9 mouse cellular contexts compared by ENCODE assay signal in genomic region chr11:97441036-97441657, GRCm38 (mm10). TPM values are rescaled to one million over a fixed set of nuclear protein-coding genes. Genes with fewer than 3 reads are reported as not detected.
DNase-seq lines count a peak whose midpoint lies in the region; ATAC-seq lines count a peak whose summit lies in the region.
"Had no signal": no experiment of that assay in that cellular context is flagged by ENCODE, and none has a peak within 500 bp of the region (broad histone marks: within the 10 kb centered on the region; RNA-seq: fewer than 3 reads in every experiment).

No protein-coding gene starts in this region.

- no peaks in the 10 kb centered on the region for H3K27me3 ChIP-seq in megakaryocyte, embryonic 14.5 days (replicated peaks)
- H3K27me3 ChIP-seq in forebrain, embryonic 11.5 days (ENCODE audit: control insufficient read depth, insufficient read depth, low read length), result peaks cover 33% of the 10 kb centered on the region
- no peaks in the 10 kb centered on the region for H3K27me3 ChIP-seq in intestine, embryonic 16.5 days (replicated peaks; ENCODE audit: control insufficient read depth, insufficient read depth, low read length)

- peak overlapping the region; percentile 15; the same call in 1 of the 2 replicates for H3K4me2 ChIP-seq in forebrain, embryonic 11.5 days (ENCODE audit: low read depth, low read length, severe bottlenecking)
- H3K4me2 ChIP-seq in intestine, embryonic 16.5 days (ENCODE audit: low read depth, low read length), result peak overlapping the region; percentile 79

- no peak overlapping the region for H3K9ac ChIP-seq in forebrain, embryonic 11.5 days (ENCODE audit: low read length)
- peak overlapping the region; percentile 80 for H3K9ac ChIP-seq in intestine, embryonic 16.5 days (ENCODE audit: low read depth, low read length)

- peak; percentile 70 to 75 for DNase-seq in adrenal gland, adult 18-20 months (ENCODE audit: low spot score in 2 of 2)
- peak; percentile 48 for DNase-seq in forebrain, embryonic 11.5 days (ENCODE audit: low spot score)
- DNase-seq in lung, postnatal 14 days, result peak; percentile 62
- DNase-seq in embryo, embryonic 9.5 days (ENCODE audit: extremely low spot score), result no peak
- no peak for DNase-seq in thymus, postnatal 0 days (ENCODE audit: low spot score)

- 59% methylated on average over 15 of the region's 15 CpGs for WGBS in forebrain, embryonic 11.5 days
- WGBS in intestine, embryonic 16.5 days, result 34% methylated on average over 15 of the region's 15 CpGs

- peak overlapping the region; percentile 97 for H3K4me3 ChIP-seq in megakaryocyte, embryonic 14.5 days (replicated peaks)
- H3K4me3 ChIP-seq in forebrain, embryonic 11.5 days (ENCODE audit: low read depth, low read length), result peak overlapping the region; percentile 36; the same call in 1 of the 2 replicates
- H3K4me3 ChIP-seq in intestine, embryonic 16.5 days (ENCODE audit: low read length), result peak overlapping the region; percentile 66

- H3K4me1 ChIP-seq in megakaryocyte, embryonic 14.5 days, result peaks cover 100% of the 10 kb centered on the region
- H3K4me1 ChIP-seq in forebrain, embryonic 11.5 days (replicated peaks; ENCODE audit: control insufficient read depth, insufficient read depth, low read length), result peaks cover 7% of the 10 kb centered on the region
- H3K4me1 ChIP-seq in intestine, embryonic 16.5 days (ENCODE audit: control insufficient read depth, insufficient read depth, low read length), result peaks cover 60% of the 10 kb centered on the region

- ATAC-seq in megakaryocyte, adult 5-6 weeks (ENCODE audit: poor library complexity, severe bottlenecking), result no peak; the same call in 1 of the 2 replicates
- no peak for ATAC-seq in forebrain, embryonic 11.5 days (replicated peaks; ENCODE audit: low FRiP score)
- no peak for ATAC-seq in intestine, embryonic 16.5 days

- no peaks in the 10 kb centered on the region for H3K9me3 ChIP-seq in megakaryocyte, embryonic 14.5 days
- H3K9me3 ChIP-seq in forebrain, embryonic 11.5 days (ENCODE audit: control insufficient read depth, low read length), result no peaks in the 10 kb centered on the region
- no peaks in the 10 kb centered on the region for H3K9me3 ChIP-seq in intestine, embryonic 16.5 days (ENCODE audit: control insufficient read depth, low read length)

- H3K36me3 ChIP-seq in megakaryocyte, embryonic 14.5 days (replicated peaks; ENCODE audit: low read length), result peaks cover 49% of the 10 kb centered on the region
- no peaks in the 10 kb centered on the region for H3K36me3 ChIP-seq in forebrain, embryonic 11.5 days (ENCODE audit: control insufficient read depth, insufficient read depth, low read length)
- H3K36me3 ChIP-seq in intestine, embryonic 16.5 days (ENCODE audit: control insufficient read depth, insufficient read depth, low read length), result no peaks in the 10 kb centered on the region; the same call in 1 of the 2 replicates

- H3K27ac ChIP-seq in forebrain, embryonic 11.5 days (ENCODE audit: low read depth, low read length), result no peak overlapping the region
- H3K27ac ChIP-seq in intestine, embryonic 16.5 days (ENCODE audit: low read length), result peak overlapping the region; percentile 88

RNA-seq across cellular contexts. Expression of gene Arhgap23, which starts 25.8 kb away (rescaled TPM):
- 85.6 and 94.5 TPM in 2 replicates for polyA plus RNA-seq in megakaryocyte, embryonic 14.5 days (2012; ENCODE audit: insufficient read depth, low replicate concordance)
- 7.7 and 9.8 TPM in 2 replicates for total RNA-seq in megakaryocyte, adult 5-6 weeks (2015)
- total RNA-seq in megakaryocyte, adult 5-6 weeks (2017), result 5.8 and 9.4 TPM in 2 replicates
- 10 to 100 TPM; 22.1 to 25.4 TPM for total RNA-seq in adrenal gland, adult 18-20 months (2021)
- 3.2 and 4.8 TPM in 2 replicates for polyA plus RNA-seq in forebrain, embryonic 11.5 days (2014; fragmentation: Nextera tagmentation; extraction: Ambion mirVana)
- 2.7 and 3.0 TPM in 2 replicates for polyA plus RNA-seq in intestine, embryonic 16.5 days (2015; fragmentation: Nextera tagmentation; extraction: Ambion mirVana)
- polyA plus RNA-seq in thymus, postnatal 0 days (2015; fragmentation: Nextera tagmentation; extraction: Ambion mirVana), result 1.6 and 2.9 TPM in 2 replicates

RNA-seq across cellular contexts. Expression of gene 4933428G20Rik, which starts 59.0 kb away (rescaled TPM):
- not detected in 2 replicates for polyA plus RNA-seq in megakaryocyte, embryonic 14.5 days (2012; ENCODE audit: insufficient read depth, low replicate concordance)
- not detected in 2 replicates for total RNA-seq in megakaryocyte, adult 5-6 weeks (2015)
- not detected in 2 replicates for total RNA-seq in megakaryocyte, adult 5-6 weeks (2017)
- under 1 TPM; 0.19 to 0.20 TPM for total RNA-seq in adrenal gland, adult 18-20 months (2021)
- polyA plus RNA-seq in forebrain, embryonic 11.5 days (2014; fragmentation: Nextera tagmentation; extraction: Ambion mirVana), result 0.17 TPM in 1 of 2 replicates, not detected in the other
- 0.18 and 0.45 TPM in 2 replicates for polyA plus RNA-seq in intestine, embryonic 16.5 days (2015; fragmentation: Nextera tagmentation; extraction: Ambion mirVana)
- 0.09 and 0.12 TPM in 2 replicates for polyA plus RNA-seq in thymus, postnatal 0 days (2015; fragmentation: Nextera tagmentation; extraction: Ambion mirVana)
- total RNA-seq: layer of hippocampus, postnatal 36 days had no signal

Comparison
In these comparisons a context has a peak if more than half of its experiments do, and no peak if none do; other contexts are left out.
1. H3K4me3 ChIP-seq: peak in every context shown above with its lines; median percentile 97 in megakaryocyte, embryonic 14.5 days; 66 in intestine, embryonic 16.5 days; 36 in forebrain, embryonic 11.5 days.
2. DNase-seq: peak in adrenal gland, adult 18-20 months (2 of 2), forebrain, embryonic 11.5 days (single experiment) and lung, postnatal 14 days (single experiment); none in embryo, embryonic 9.5 days (single experiment) and thymus, postnatal 0 days (single experiment).
3. RNA of gene Arhgap23, which starts 25.8 kb away (polyA plus RNA-seq): 85.6 to 94.5 TPM in megakaryocyte, embryonic 14.5 days; 3.2 to 4.8 TPM in forebrain, embryonic 11.5 days, 2.7 to 3.0 TPM in intestine, embryonic 16.5 days and 1.6 to 2.9 TPM in thymus, postnatal 0 days; every median in the first group is over 10 times any median in the second.